Mouse (Mus musculus) forebrain, embryonic 16.5 days (tissue): ENCODE data around the gene Stra8. TPM values are rescaled to one million over a fixed set of nuclear protein-coding genes. Genes with fewer than 3 reads are reported as not detected.
A peak's percentile ranks its signal among the peaks of the same experiment; 100 is the strongest.

Experiments used
- ATAC-seq: fragments of 200-750 bp; cut with Nextera tagmentation; 2 replicates; pipeline ENCODE4 v1.8.0; 2017; ENCODE audit warnings: mild to moderate bottlenecking, moderate library complexity
- H3K27ac ChIP-seq: fragments of 300-500 bp; sonication (generic); 2 replicates; pipeline ENCODE4 v1.5.1; 2014; ENCODE audit warnings: low read length, control low read depth
- H3K27me3 ChIP-seq: fragments of 300-500 bp; sonication (generic); replicated peaks from 2 replicates; pipeline ENCODE4 v1.6.1; 2014; ENCODE audit warnings: low read length; ENCODE audit not compliant: control insufficient read depth, insufficient read depth
- H3K36me3 ChIP-seq: fragments of 300-500 bp; sonication (generic); 2 replicates; pipeline ENCODE4 v1.6.1; 2014; ENCODE audit not compliant: control insufficient read depth, insufficient read depth
- H3K4me1 ChIP-seq: fragments of 300-500 bp; sonication (generic); replicated peaks from 2 replicates; pipeline ENCODE4 v1.6.1; 2014; ENCODE audit warnings: low read length; ENCODE audit not compliant: control insufficient read depth, insufficient read depth
- H3K4me2 ChIP-seq: fragments of 300-500 bp; sonication (generic); 2 replicates; pipeline ENCODE4 v1.6.1; 2014; ENCODE audit warnings: mild to moderate bottlenecking, low read length, control low read depth
- H3K4me3 ChIP-seq: fragments of 300-500 bp; sonication (generic); replicated peaks from 2 replicates; pipeline ENCODE4 v1.5.1; 2014; ENCODE audit warnings: mild to moderate bottlenecking, low read length, control low read depth
- H3K9ac ChIP-seq: fragments of 300-500 bp; sonication (generic); replicated peaks from 2 replicates; pipeline ENCODE4 v1.6.1; 2014; ENCODE audit warnings: low read depth, low read length, control low read depth
- H3K9me3 ChIP-seq: fragments of 300-500 bp; sonication (generic); 2 replicates; pipeline ENCODE4 v1.6.1; 2016; ENCODE audit warnings: low read length; ENCODE audit not compliant: control insufficient read depth
- WGBS: fragments of 180-500 bp; shearing (Covaris S2); extraction: QIAGEN DNeasy Blood & Tissue Kit; methylation state at CpG from one replicate; pipeline ENCODE4 v1.1.7; 2014; 5-methylcytosine and 5-hydroxymethylcytosine counted together
- polyA plus RNA-seq: library from polyadenylated mRNA; unstranded; fragments of >200 nt; fragmentation: Nextera tagmentation; extraction: Ambion mirVana; gene quantifications from 2 replicates; pipeline ENCODE4 v1.2.1, GENCODE M21; 2015

Gene Stra8
- polyA plus RNA-seq, 1 experiment from 2014 or later, result not detected

DNA sequence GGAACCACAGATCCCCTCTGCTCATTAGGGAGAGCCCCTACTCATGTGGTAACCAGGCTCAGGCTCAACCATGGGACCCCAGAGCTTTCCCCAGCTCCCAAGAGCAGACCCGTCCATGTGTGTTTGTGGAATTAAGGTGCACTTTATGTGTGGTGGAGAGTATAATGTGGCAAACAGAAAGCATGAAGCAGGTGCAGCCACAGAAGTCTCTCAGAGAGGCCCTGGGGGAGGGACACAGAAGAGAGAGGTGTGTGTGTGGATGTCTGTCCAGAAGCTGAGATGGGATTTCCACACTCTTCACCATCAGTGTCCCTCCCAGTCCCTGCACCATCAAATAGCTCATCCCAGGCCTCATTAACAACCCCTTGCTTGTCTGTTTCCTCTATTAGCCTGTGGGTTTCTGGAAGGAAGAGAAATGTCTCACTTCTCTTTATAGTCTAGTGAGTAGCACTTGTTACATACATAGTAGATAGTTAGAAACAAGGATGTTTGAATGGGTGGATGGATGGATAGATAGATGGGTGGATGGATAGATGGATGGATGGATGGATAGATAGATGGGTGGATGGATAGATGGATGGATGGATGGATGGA is 26.6 kb downstream of the Stra8 start:
- Histone ChIP-seq H3K9ac (no peak overlapping the region), H3K27ac (no peak overlapping the region), H3K4me1 (no peaks in the 10 kb centered on the region; the same call in 1 of the 2 replicates), H3K36me3 (no peaks in the 10 kb centered on the region), H3K4me3 (no peak overlapping the region), H3K9me3 (no peaks in the 10 kb centered on the region; the same call in 1 of the 2 replicates), H3K27me3 (no peaks in the 10 kb centered on the region), H3K4me2 (no peak overlapping the region)
- 93% methylated on average over 1 of the region's 1 CpGs for WGBS
- no peak for ATAC-seq

DNA sequence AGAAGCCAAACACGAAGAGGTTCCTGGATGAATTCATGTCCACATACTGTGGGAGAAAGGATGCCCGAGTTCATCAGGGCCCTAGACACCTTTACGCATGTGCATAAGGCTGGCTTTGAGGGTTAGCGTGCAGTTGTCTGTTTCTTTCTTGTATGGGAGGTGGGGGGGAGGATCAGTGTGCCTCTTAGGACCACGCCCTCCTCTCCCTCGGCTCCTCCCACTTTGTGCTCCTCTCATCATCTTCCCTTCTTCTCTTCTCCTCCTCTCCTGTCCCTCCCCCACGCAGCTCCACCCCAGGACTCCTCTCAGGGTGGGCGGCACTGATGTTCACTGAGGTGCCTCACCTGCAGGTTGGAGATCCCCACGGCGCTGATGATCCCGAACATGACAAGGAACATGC is 28.5 kb downstream of the Stra8 start:
- no peaks in the 10 kb centered on the region; the same call in 1 of the 2 replicates for H3K4me1 ChIP-seq
- no peaks in the 10 kb centered on the region; the same call in 1 of the 2 replicates for H3K9me3 ChIP-seq
- no peak overlapping the region for H3K27ac ChIP-seq
- H3K36me3 ChIP-seq, result no peaks in the 10 kb centered on the region
- H3K27me3 ChIP-seq, result no peaks in the 10 kb centered on the region
- peak; percentile 63 for ATAC-seq
- H3K9ac ChIP-seq, result no peak overlapping the region
- WGBS, result 16% methylated on average over 11 of the region's 11 CpGs
- H3K4me3 ChIP-seq, result peak overlapping the region; percentile 24
- peak overlapping the region; percentile 43 for H3K4me2 ChIP-seq

DNA sequence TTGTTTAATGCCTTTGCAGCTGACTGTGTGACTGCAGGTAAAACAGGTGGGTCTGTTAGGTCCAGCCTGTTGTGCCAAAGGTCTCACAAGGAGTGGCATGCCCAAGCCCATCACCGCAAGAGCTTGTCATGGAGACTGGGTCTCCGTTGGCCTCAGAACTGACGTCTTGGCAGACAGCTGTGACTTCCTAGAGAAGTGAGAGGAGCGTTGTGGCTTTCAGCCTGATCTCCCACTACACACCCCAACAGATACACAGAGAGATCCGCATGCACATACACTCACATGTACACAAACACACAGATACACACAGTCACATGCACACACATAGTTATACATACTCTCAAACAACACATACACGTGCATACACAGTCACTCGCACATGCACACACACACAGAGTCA is 31.6 kb downstream of the Stra8 start:
- H3K9ac ChIP-seq, result no peak overlapping the region
- no peak overlapping the region for H3K4me3 ChIP-seq
- H3K4me1 ChIP-seq, result peaks cover 6% of the 10 kb centered on the region
- no peaks in the 10 kb centered on the region for H3K27me3 ChIP-seq
- H3K36me3 ChIP-seq, result no peaks in the 10 kb centered on the region
- 85% methylated on average over 7 of the region's 7 CpGs for WGBS
- ATAC-seq, result no peak
- no peaks in the 10 kb centered on the region; the same call in 1 of the 2 replicates for H3K9me3 ChIP-seq
- H3K4me2 ChIP-seq, result no peak overlapping the region
- no peak overlapping the region for H3K27ac ChIP-seq

DNA sequence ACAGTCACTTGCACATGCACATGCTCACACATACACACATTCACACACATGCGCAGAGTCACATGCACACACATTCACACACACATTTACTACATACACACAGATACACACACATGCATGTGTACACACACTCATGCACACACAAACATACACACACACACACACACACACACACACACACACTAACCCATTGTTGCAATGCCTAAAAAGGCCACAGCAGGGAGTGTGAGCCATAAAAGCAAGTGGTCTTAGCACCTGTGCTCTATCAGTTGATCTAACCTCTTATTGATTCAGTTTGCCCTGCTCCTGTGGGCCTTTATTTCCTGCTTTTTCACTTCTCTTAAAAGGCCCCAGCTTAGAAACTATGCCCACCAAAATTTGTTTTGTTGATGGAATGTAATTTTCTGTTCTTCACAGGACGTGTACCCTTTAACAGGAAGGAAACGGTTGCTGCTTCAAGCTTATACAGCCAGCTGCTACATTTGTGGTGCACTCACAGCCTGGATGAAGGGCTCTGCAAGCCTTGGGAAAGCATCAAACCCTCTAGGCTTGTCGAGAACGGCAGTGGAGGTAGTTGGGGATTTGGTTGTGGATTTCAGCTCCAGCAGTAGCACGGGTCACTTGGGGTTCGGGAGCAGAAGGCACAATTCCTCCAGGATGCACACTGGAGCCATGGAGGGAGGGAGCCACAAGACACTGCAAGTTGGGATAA is 32.1 kb downstream of the Stra8 start:
- Histone ChIP-seq H3K36me3 (no peaks in the 10 kb centered on the region), H3K4me3 (no peak overlapping the region), H3K9me3 (no peaks in the 10 kb centered on the region; the same call in 1 of the 2 replicates), H3K4me2 (no peak overlapping the region), H3K9ac (no peak overlapping the region), H3K27ac (no peak overlapping the region), H3K27me3 (no peaks in the 10 kb centered on the region), H3K4me1 (peaks cover 6% of the 10 kb centered on the region)
- 67% methylated on average over 7 of the region's 7 CpGs for WGBS
- no peak for ATAC-seq

DNA sequence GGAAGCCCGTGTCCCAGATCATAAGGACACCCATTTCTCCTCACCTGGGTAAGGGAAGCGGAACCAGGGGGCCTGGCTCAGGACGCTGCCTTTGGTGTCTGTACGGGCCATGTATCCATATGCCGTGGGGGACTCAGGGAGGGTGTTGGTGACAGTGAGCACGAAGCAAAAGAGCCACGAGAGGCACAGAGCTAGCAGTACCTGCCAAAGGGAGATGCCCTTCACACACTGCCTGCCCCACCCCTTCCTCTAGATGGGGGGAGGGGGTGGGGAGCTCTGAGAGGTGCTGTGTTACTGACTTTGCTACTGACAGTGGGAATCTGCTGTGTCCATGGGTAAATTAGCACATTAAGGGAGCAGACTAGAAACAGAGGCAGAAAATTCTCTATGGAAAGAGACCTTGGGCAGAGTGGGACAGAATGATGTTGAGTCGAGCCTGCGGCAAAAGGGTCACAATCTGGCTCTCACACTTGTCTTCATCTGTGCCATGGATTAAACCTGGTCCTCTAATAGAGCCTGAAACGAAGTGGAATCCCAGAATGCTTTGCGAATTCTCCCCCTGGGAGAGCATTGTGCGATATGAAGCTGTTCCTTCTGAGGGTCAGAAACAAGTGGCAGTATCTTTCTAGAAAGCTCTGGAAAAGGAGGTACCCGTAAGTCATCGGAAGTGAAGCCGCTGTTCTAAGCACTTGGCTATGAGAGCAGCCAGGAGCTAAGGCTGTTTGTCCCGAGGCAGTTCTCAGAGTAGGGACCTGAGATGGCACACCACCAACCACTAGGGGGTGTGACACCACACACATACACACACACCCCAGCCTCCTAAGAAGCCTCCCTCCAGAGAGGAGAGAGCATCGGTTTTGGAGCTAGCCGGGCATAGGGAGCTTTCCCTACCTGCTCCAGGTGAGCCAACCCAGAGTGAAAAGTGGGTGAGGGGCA is 35.2 kb downstream of the Stra8 start:
- H3K4me2 ChIP-seq, result peak overlapping the region; percentile 42
- 0 out of 2 replicates have a peak overlapping the region, but pooled peaks have one; percentile 10 for H3K9ac ChIP-seq
- no peak overlapping the region for H3K27ac ChIP-seq
- H3K9me3 ChIP-seq, result no peaks in the 10 kb centered on the region
- peak overlapping the region; percentile 24 for H3K4me3 ChIP-seq
- peaks cover 6% of the 10 kb centered on the region; the same call in 1 of the 2 replicates for H3K4me1 ChIP-seq
- no peaks in the 10 kb centered on the region for H3K36me3 ChIP-seq
- no peaks in the 10 kb centered on the region for H3K27me3 ChIP-seq
- 51% methylated on average over 18 of the region's 18 CpGs for WGBS
- peak; percentile 86; the same call in 1 of the 2 replicates for ATAC-seq

DNA sequence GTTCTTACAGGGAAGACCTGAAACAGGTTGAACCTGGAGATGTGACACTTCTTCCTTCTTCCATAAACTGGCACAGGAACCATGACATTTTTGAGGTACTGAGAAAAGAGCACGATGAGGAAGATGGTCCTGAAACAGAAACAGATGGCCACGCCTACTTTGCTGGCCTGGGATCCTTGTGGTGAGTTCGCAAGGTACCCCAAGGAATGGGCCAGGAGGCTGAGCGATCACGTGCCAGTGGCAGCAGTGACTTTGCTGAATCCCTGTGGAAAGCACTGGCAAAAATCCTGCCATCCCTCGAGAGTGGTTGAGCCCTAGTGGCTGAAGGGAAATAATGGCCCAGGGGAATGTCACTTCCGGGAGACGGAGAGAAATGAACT is 35.9 kb downstream of the Stra8 start:
- ATAC-seq, result no peak
- H3K27me3 ChIP-seq, result no peaks in the 10 kb centered on the region
- H3K4me3 ChIP-seq, result no peak overlapping the region
- H3K36me3 ChIP-seq, result no peaks in the 10 kb centered on the region
- H3K4me2 ChIP-seq, result peak overlapping the region; percentile 42
- H3K27ac ChIP-seq, result no peak overlapping the region
- no peaks in the 10 kb centered on the region for H3K9me3 ChIP-seq
- no peak overlapping the region for H3K9ac ChIP-seq
- WGBS, result 35% methylated on average over 8 of the region's 8 CpGs
- peaks cover 6% of the 10 kb centered on the region; the same call in 1 of the 2 replicates for H3K4me1 ChIP-seq

DNA sequence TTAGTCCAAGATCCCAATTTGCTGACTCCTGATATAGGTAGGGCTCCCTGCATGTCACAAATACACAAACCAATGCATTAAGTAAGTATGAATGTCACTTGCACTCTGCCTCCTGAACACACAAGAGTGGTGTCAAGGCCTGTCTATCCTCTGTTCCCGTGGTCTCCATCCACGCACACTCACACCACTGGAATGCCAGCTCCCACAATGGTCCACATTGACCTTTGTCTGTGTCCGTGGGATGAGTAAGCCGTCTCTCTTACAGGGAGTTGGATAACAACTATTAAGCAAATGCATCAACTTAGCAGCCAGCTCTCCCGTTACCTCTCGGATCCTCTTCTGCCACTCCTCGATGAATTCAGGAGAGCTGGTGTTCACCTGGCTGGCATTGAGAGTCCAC is 39.2 kb downstream of the Stra8 start:
- no peak overlapping the region for H3K4me3 ChIP-seq
- WGBS, result 94% methylated on average over 7 of the region's 7 CpGs
- no peak overlapping the region for H3K27ac ChIP-seq
- no peak overlapping the region for H3K4me2 ChIP-seq
- no peaks in the 10 kb centered on the region for H3K27me3 ChIP-seq
- no peak for ATAC-seq
- H3K36me3 ChIP-seq, result no peaks in the 10 kb centered on the region
- H3K9ac ChIP-seq, result no peak overlapping the region
- H3K4me1 ChIP-seq, result peaks cover 6% of the 10 kb centered on the region; the same call in 1 of the 2 replicates
- H3K9me3 ChIP-seq, result no peaks in the 10 kb centered on the region

DNA sequence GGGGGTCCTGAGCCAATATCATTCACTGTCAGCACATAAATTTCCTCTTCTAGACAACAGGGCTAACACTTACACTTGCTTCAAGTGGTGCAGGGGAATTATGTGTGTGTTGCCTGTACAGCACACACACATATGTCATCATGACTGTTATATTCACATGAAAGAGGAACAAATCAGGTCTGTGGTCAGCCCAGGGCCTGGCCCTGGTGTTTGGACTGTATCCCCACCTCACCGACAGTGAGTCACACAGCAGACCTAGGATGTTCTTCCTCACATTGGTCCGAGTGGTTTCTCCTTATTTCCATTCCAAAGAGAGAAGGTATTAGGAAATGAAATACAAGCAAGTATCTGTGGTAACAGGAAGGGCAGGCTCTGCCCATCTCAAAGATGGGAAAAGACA is 44.6 kb downstream of the Stra8 start:
- H3K27ac ChIP-seq, result no peak overlapping the region
- H3K4me3 ChIP-seq, result no peak overlapping the region
- WGBS, result 83% methylated on average over 2 of the region's 2 CpGs
- no peaks in the 10 kb centered on the region for H3K27me3 ChIP-seq
- H3K4me2 ChIP-seq, result no peak overlapping the region
- no peaks in the 10 kb centered on the region for H3K4me1 ChIP-seq
- H3K9me3 ChIP-seq, result no peaks in the 10 kb centered on the region
- no peak for ATAC-seq
- H3K36me3 ChIP-seq, result no peaks in the 10 kb centered on the region
- no peak overlapping the region for H3K9ac ChIP-seq
